Mouse (Mus musculus) spleen, adult 2 months (tissue): ENCODE results near the gene Smim17.
"Not testable (repeated sequence)": the region's sequence is repeated elsewhere in the genome, so short reads cannot be mapped to it uniquely, and the experiment has no call there.

ENCODE experiments used
- CTCF ChIP-seq: fragments of 200-500 bp; IDR thresholded peaks from 2 replicates; pipeline ENCODE4 v1.5.1; 2011; ENCODE audit warnings: mild to moderate bottlenecking, inconsistent platforms; ENCODE audit not compliant: insufficient read depth, insufficient read length, insufficient replicate concordance; ENCODE audit errors: extremely low read depth
- POLR2A ChIP-seq: fragments of 200-500 bp; IDR thresholded peaks from 2 replicates; pipeline ENCODE4 v1.6.1; 2011; ENCODE audit warnings: low read depth, low read length, inconsistent platforms

GRCm38 (mm10) chr7:6477633-6478032, 79.1 kb downstream of the Smim17 start:
- TF ChIP-seq CTCF, POLR2A: not testable (repeated sequence)
